Mouse (Mus musculus): ENCODE results near the gene Lpp.
A peak's percentile ranks its signal among the peaks of the same experiment; 100 is the strongest.

The Lpp gene

DNA sequence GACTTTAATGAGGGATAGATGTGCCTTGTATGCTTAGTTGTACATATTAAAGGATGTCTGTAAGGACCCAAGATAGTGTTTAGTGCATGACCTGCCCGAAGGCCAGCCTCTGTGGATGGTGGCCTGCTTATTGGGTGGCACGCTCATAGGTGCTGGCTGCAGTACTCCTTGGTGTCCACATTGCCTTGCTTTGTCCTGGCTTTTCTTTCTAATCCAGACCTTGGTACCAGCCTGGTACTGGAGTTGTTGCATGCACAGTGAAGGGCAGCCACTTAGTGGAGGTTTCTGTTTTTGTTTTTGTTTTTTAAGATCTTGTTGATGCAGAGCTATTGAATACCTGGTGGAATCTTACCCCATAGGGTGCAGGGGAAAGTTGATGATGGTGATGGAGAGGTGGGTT is 112.9 kb downstream of the Lpp start:
- DNase-seq, result no peak

DNA sequence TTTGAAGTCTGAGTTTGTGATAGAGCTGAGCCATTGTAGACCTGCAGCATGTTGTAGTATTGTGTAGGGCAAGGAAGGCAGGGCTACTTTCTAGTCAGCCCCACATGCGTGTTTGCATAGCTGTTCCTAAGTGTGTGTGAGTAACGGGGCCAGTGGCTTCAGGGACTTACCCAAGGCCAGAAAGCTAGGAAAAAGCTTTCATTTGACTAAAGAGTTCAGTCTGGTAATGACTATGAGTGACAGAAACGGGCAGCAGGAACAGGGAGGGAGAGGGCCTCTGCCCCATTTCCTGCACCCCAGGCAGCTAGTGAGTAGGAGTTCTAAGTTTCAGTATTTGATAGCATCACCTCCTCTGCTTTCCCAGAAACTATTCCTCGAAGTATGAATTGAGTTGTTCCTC is 113.4 kb downstream of the Lpp start:
- DNase-seq, result no peak

GRCm38 (mm10) chr16:24507927-24508540 is 114.7 kb downstream of the Lpp start:
- DNase-seq, result no peak

GRCm38 (mm10) chr16:24509100-24509812 is 115.9 kb downstream of the Lpp start:
- DNase-seq, result no peak

DNA sequence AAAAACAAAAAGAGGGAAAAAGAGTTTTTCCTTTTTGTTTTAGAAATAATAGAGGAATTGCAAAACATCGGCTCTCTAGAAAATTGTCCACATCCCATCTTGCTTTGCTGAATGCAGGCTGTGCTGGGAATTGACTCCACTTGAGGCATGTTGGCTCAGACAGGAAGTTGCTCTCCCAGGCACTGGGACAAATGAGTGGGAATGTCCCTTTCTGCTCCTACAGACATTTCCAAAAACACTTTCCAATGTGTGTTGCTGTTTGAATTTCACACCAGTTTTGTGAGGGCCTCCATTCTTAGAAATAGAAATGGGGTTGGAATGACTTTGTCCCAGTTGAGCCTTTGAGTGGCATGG is 116.5 kb downstream of the Lpp start:
- DNase-seq, result no peak

- no peak for DNase-seq
Measured at GRCm38 (mm10) chr16:24513228-24513627, 119.9 kb downstream of the Lpp start.

DNA sequence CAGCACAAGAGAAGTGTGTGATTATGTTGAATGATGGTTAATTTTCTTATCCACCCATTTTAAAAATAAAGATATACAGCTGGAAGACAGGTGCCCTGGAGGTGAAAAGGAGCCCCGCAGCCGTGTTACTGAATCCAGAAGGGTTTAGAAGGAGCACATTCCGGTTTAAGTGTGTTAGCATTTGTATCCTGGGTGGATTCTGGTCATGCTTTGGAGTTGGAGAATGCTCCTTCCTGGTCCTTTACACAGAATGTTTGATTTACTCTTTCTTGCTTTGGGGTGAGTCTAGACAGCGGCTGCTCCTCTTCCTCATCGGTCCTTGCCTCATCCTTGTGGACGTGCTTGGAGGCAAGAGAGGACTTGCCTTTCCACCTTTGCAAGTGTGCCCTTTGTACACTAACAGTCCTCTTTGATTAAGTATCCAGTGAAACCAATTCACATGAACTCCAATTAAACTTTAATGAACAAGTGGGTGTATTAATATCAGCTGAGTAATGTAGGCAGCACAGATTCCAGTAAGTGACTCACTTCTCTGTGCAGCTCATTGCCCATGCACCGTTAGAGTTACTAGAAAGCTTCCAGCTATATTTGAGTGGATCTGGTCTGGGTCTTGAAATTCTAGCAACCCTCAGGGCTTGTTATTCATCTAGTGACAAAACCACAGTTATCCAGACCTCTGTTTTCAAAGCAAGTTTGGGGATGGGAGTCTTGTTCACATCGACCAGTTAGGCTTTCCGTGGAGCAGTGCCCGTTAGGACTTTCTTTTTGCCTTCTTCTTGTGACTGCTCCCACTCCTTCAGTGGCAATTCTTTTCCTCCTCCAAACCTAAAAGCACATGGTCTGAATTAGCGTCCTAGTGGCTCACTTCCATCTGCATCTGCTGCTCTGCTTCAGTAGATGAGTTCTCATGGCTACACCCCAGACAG is 121.8 kb downstream of the Lpp start:
- no peak for DNase-seq

DNA sequence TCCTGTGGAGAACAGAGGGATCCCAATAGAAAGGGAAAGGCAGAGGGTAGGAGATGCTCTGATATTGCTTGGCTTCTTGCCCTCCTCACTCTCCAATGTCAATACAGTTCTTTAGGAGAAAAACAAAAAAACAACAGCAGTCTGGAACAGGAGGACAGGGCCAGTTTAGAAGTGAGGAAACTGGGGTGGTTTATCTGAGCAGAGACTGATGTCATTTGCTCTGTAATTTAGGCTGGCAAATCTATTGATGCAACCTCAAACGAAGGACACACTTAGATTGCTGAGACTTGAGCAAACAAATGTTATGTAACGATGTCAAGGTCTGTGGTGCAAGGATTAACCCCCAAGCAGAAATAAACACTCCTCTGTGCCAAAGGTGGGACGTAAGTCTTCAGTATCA is 123.7 kb downstream of the Lpp start:
- DNase-seq, result no peak

GRCm38 (mm10) chr16:24517501-24518042 is 124.3 kb downstream of the Lpp start:
- DNase-seq, result no peak

DNA sequence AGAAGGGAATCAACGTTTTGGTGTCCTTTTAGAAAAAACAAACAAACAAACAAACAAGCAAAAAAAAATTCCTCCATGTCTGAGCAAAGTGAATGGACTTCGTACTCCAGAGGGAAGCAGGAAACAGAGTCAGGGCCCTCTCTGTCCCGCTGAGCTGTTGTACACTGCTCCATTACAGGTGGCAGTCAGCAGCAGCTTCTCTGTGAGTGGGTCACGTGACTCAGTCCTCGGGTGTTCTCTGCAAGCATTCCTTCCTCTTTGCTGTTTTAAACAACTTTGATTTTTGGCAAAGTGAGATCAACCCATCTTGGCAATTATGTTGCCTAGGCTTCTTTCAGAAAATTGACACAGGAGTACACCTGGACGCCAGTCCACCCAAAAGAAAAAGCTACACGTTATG is 125.5 kb downstream of the Lpp start:
- DNase-seq, result peak; percentile 17 to 26

DNA sequence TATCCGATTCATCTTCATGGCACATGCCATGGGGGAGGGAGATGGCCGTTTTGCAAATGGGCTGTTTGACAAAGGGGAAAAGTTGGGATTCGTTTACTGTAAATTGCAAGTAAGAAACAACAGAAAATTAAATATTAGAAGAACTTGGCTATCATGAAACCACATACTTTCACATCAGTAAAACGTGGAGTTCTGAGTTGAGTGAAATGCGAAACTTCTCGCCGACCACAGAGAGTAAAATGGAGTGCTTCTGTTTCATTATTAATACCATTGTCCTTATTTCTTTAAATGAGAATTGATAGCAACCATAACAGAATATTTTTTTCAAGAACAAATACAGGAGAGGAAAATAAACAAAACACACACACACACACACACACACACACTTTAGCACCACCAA is 133.9 kb downstream of the Lpp start:
- DNase-seq, result no peak

- no peak for DNase-seq
Measured at GRCm38 (mm10) chr16:24531681-24532080, 138.4 kb downstream of the Lpp start.

DNA sequence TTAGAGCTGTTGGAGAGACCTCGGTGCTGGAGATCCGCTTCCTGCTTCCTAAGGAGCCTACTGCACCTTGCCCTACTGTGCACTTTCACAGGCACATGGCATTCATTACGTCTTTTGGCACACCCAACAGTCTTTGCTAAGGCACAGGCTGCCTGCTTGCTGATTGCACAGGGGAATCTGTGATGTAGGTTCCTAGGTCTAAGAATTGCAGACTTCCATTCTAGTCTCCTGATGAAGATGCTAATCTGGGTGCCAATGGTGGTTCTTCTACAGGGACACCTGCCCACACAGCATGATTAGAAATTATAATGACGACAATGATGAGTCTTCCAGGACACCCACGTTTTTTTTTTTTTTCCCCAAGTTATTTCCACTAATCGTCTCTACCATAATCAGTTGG is 141.9 kb downstream of the Lpp start:
- no peak for DNase-seq

DNA sequence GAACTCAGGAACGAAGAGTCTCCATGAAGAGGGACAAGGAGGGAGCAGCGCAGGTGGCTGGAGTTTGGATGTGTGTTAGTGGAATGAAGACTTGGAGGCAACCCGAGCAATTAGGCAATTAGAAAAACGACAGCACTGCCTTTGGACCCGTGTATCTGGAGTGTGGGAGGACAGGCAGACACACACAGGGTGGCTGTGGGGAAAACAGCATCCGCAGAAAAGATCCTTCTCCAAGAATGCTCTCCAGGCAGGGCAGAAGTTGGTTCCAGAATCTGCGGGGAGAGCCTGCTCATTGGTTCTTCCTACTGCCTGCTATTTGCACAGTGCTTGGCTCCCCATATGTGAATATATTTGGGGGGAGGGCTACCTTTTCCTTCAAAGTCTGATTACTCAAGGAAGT is 143.0 kb downstream of the Lpp start:
- no peak for DNase-seq

GRCm38 (mm10) chr16:24539003-24539402 is 145.7 kb downstream of the Lpp start:
- DNase-seq, result no peak

- no peak for DNase-seq
Measured at GRCm38 (mm10) chr16:24542864-24543263, 149.6 kb downstream of the Lpp start.

- DNase-seq, result no peak
Measured at GRCm38 (mm10) chr16:24545366-24545765, 152.1 kb downstream of the Lpp start.

DNA sequence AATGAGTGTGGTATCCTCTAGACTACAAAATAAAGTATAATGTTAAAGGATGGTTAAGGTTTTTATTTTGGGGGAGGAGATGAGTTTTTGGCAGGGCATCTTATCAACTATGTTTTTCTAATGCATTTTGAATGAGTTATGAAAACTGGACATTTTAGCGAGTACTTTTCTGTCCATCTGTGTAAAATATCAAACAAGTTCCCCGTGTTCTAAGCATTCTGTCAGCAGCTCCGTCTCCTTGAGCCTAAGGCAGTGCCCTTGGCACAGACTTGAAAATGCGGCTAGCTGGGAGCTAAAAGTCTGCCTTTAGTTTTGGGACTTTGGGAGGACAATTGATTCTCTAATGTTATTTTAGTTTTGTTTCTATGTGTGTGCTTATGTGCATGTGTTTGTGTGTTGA is 165.2 kb downstream of the Lpp start:
- no peak for DNase-seq

DNA sequence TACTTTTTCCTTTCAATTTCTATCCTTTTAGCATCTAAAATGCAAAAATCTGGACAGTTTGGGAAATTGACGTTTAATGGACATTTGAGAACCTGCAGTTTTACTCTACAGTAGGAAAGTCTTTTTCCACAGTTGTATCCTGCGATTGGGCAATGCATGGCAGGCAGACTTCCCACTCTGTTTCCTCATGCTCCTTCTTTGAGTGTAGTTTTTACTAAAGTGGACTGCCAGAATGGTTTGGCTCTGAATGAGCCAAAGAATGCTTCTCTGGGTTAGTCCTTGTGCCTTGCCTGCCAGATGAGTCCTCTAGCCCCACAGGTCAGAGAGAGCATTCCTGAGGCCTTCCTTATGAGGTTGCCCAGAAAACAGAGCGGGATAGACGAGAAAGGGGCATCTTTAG is 166.5 kb downstream of the Lpp start:
- no peak for DNase-seq

GRCm38 (mm10) chr16:24560998-24561397 is 167.7 kb downstream of the Lpp start:
- DNase-seq, result no peak

GRCm38 (mm10) chr16:24561602-24562001 is 168.3 kb downstream of the Lpp start:
- no peak for DNase-seq

DNA sequence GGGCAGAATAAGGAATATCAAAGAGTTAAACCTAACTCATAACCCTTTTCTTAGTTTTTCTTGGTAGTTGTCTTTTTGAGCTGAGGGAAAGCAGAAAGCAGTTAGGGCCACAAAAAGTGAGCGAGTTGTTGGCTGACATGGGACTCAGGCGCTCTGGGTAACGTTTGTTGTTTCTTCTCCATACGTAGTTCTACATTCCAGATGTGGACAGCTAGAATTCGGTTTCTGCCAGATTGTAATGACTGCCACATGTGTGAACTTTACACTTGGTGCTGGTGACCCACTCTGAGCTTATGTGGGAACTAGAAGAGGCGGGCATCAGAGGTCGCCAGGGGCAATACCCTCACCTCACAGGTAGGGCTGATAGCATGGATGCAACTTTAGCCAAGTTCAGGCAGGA is 172.0 kb downstream of the Lpp start:
- DNase-seq, result no peak

- no peak for DNase-seq
Measured at GRCm38 (mm10) chr16:24566277-24566676, 173.0 kb downstream of the Lpp start.

DNA sequence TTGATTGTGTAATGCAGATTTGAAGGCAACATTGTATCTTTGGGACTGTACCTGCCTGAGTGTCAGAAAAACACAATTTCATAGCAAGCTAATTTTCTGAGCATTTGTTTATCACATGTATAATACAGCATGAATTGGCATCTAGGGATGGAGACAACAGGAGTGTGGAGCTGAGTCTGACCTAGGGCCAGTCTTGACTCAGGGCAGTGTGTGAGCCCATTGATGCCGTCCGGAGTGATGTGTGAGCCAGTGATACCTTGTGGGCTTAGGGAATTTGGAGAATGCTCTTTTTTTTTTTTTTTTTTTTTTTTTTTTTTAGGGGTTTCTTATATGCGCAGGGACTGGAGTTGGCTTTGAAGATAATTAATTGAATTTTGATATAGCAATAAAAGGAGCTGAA is 174.3 kb downstream of the Lpp start:
- DNase-seq, result no peak
